Mouse (Mus musculus) hindbrain, embryonic 11.5 days (tissue): ENCODE results near the gene Grin2c. TPM values are rescaled to one million over a fixed set of nuclear protein-coding genes. Genes with fewer than 3 reads are reported as not detected.

Experiments used
- ATAC-seq: fragments of 200-750 bp; cut with Nextera tagmentation; 2 replicates; pipeline ENCODE4 v1.8.0; 2017; ENCODE audit warnings: mild to moderate bottlenecking, moderate TSS enrichment, moderate library complexity; ENCODE audit not compliant: low FRiP score
- DNase-seq: peaks from one replicate; pipeline ENCODE4 v3.0.0-alpha.2; 2015; ENCODE audit warnings: low spot score
- H3K27ac ChIP-seq: fragments of 300-500 bp; sonication (generic); 2 replicates; pipeline ENCODE4 v1.5.1; 2014; ENCODE audit warnings: mild to moderate bottlenecking, low read depth, low read length
- H3K27me3 ChIP-seq: fragments of 300-500 bp; sonication (generic); 2 replicates; pipeline ENCODE4 v1.6.1; 2014; ENCODE audit warnings: mild to moderate bottlenecking, low read length, moderate library complexity, mixed read lengths; ENCODE audit not compliant: control insufficient read depth, insufficient read depth
- H3K36me3 ChIP-seq: fragments of 300-500 bp; sonication (generic); 2 replicates; pipeline ENCODE4 v1.6.1; 2014; ENCODE audit warnings: mild to moderate bottlenecking, low read length, moderate library complexity, mixed read lengths; ENCODE audit not compliant: control insufficient read depth, insufficient read depth
- H3K4me1 ChIP-seq: fragments of 300-500 bp; sonication (generic); replicated peaks from 2 replicates; pipeline ENCODE4 v1.6.1; 2014; ENCODE audit warnings: low read length, mixed read lengths; ENCODE audit not compliant: control insufficient read depth, insufficient read depth
- H3K4me2 ChIP-seq: fragments of 300-500 bp; sonication (generic); replicated peaks from 2 replicates; pipeline ENCODE4 v1.6.1; 2014; ENCODE audit warnings: mild to moderate bottlenecking, low read depth, low read length
- H3K4me3 ChIP-seq: fragments of 300-500 bp; sonication (generic); 2 replicates; pipeline ENCODE4 v1.5.1; 2014; ENCODE audit warnings: low read depth, low read length
- H3K9ac ChIP-seq: fragments of 300-500 bp; sonication (generic); 2 replicates; pipeline ENCODE4 v1.6.1; 2014; ENCODE audit warnings: low read depth, low read length
- H3K9me3 ChIP-seq: fragments of 300-500 bp; sonication (generic); 2 replicates; pipeline ENCODE4 v1.6.1; 2016; ENCODE audit warnings: low read length; ENCODE audit not compliant: control insufficient read depth
- WGBS: fragments of 180-500 bp; shearing (Covaris S2); extraction: QIAGEN DNeasy Blood & Tissue Kit; methylation state at CpG from one replicate; pipeline ENCODE4 v1.1.7; 2014; 5-methylcytosine and 5-hydroxymethylcytosine counted together
- polyA plus RNA-seq: library from polyadenylated mRNA; unstranded; fragments of >200 nt; fragmentation: Nextera tagmentation; extraction: Ambion mirVana; gene quantifications from 2 replicates; pipeline ENCODE4 v1.2.1, GENCODE M21; 2014

Grin2c gene
- polyA plus RNA-seq, 1 experiment from 2014 or later, result 0.43 TPM

GRCm38 (mm10) chr11:115226811-115227491 is 40.1 kb downstream of the Grin2c start:
- ATAC-seq, result no peak; the same call in 1 of the 2 replicates
- Histone ChIP-seq H3K4me2 (no peak overlapping the region), H3K9me3 (no peaks in the 10 kb centered on the region), H3K27me3 (no peaks in the 10 kb centered on the region), H3K4me3 (no peak overlapping the region), H3K27ac (peak overlapping the region; percentile 7; the same call in 1 of the 2 replicates), H3K9ac (no peak overlapping the region), H3K36me3 (no peaks in the 10 kb centered on the region), H3K4me1 (peaks cover 26% of the 10 kb centered on the region)
- DNase-seq, result no peak
- 51% methylated on average over 14 of the region's 14 CpGs for WGBS

GRCm38 (mm10) chr11:115225301-115225700 is 41.7 kb downstream of the Grin2c start:
- no peak for DNase-seq
- Histone ChIP-seq H3K4me2 (no peak overlapping the region), H3K27me3 (no peaks in the 10 kb centered on the region), H3K9me3 (no peaks in the 10 kb centered on the region), H3K27ac (no peak overlapping the region), H3K4me3 (no peak overlapping the region), H3K4me1 (peaks cover 20% of the 10 kb centered on the region), H3K36me3 (no peaks in the 10 kb centered on the region), H3K9ac (no peak overlapping the region)
- no peak for ATAC-seq
- 61% methylated on average over 6 of the region's 6 CpGs for WGBS

GRCm38 (mm10) chr11:115224889-115225288 is 42.2 kb downstream of the Grin2c start:
- 41% methylated on average over 8 of the region's 8 CpGs for WGBS
- H3K4me1 ChIP-seq, result peaks cover 20% of the 10 kb centered on the region
- H3K4me3 ChIP-seq, result no peak overlapping the region
- DNase-seq (peak; percentile 87), ATAC-seq (no peak)
- H3K4me2 ChIP-seq, result no peak overlapping the region
- no peak overlapping the region for H3K27ac ChIP-seq
- no peaks in the 10 kb centered on the region for H3K27me3 ChIP-seq
- H3K36me3 ChIP-seq, result no peaks in the 10 kb centered on the region
- H3K9me3 ChIP-seq, result no peaks in the 10 kb centered on the region
- no peak overlapping the region for H3K9ac ChIP-seq

- no peak for DNase-seq
- no peaks in the 10 kb centered on the region for H3K27me3 ChIP-seq
- no peak for ATAC-seq
- peaks cover 20% of the 10 kb centered on the region for H3K4me1 ChIP-seq
- no peaks in the 10 kb centered on the region for H3K9me3 ChIP-seq
- H3K9ac ChIP-seq, result no peak overlapping the region
- 70% methylated on average over 6 of the region's 6 CpGs for WGBS
- H3K4me3 ChIP-seq, result no peak overlapping the region
- no peak overlapping the region for H3K4me2 ChIP-seq
- H3K36me3 ChIP-seq, result no peaks in the 10 kb centered on the region
- H3K27ac ChIP-seq, result no peak overlapping the region
These were observed 43.2 kb downstream of the Grin2c start for GRCm38 (mm10) chr11:115223877-115224276.

- no peak overlapping the region for H3K27ac ChIP-seq
- no peaks in the 10 kb centered on the region for H3K36me3 ChIP-seq
- DNase-seq (no peak), ATAC-seq (no peak)
- no peak overlapping the region for H3K4me3 ChIP-seq
- H3K4me2 ChIP-seq, result no peak overlapping the region
- no peak overlapping the region for H3K9ac ChIP-seq
- peaks cover 20% of the 10 kb centered on the region for H3K4me1 ChIP-seq
- WGBS, result 65% methylated on average over 11 of the region's 11 CpGs
- H3K9me3 ChIP-seq, result no peaks in the 10 kb centered on the region
- H3K27me3 ChIP-seq, result no peaks in the 10 kb centered on the region
These were observed 43.6 kb downstream of the Grin2c start for GRCm38 (mm10) chr11:115223451-115223850.

- H3K4me2 ChIP-seq, result no peak overlapping the region
- H3K4me3 ChIP-seq, result no peak overlapping the region
- 49% methylated on average over 5 of the region's 5 CpGs for WGBS
- no peak overlapping the region; the same call in 1 of the 2 replicates for H3K9ac ChIP-seq
- H3K9me3 ChIP-seq, result no peaks in the 10 kb centered on the region
- H3K27ac ChIP-seq, result no peak overlapping the region
- H3K4me1 ChIP-seq, result peaks cover 15% of the 10 kb centered on the region
- H3K27me3 ChIP-seq, result no peaks in the 10 kb centered on the region
- no peak for DNase-seq
- ATAC-seq, result no peak
- H3K36me3 ChIP-seq, result no peaks in the 10 kb centered on the region
These were observed 44.5 kb downstream of the Grin2c start for GRCm38 (mm10) chr11:115222570-115222969.

GRCm38 (mm10) chr11:115222077-115222476 is 45.0 kb downstream of the Grin2c start:
- no peak overlapping the region for H3K9ac ChIP-seq
- no peaks in the 10 kb centered on the region for H3K27me3 ChIP-seq
- ATAC-seq (no peak), DNase-seq (no peak)
- no peak overlapping the region for H3K4me3 ChIP-seq
- H3K9me3 ChIP-seq, result no peaks in the 10 kb centered on the region
- H3K36me3 ChIP-seq, result no peaks in the 10 kb centered on the region
- H3K27ac ChIP-seq, result no peak overlapping the region
- peaks cover 10% of the 10 kb centered on the region for H3K4me1 ChIP-seq
- H3K4me2 ChIP-seq, result no peak overlapping the region
- 72% methylated on average over 12 of the region's 12 CpGs for WGBS

GRCm38 (mm10) chr11:115219685-115220084 is 47.4 kb downstream of the Grin2c start:
- Histone ChIP-seq H3K4me1 (no peaks in the 10 kb centered on the region), H3K27ac (no peak overlapping the region), H3K9me3 (no peaks in the 10 kb centered on the region), H3K36me3 (no peaks in the 10 kb centered on the region), H3K4me3 (no peak overlapping the region), H3K4me2 (no peak overlapping the region), H3K9ac (no peak overlapping the region), H3K27me3 (no peaks in the 10 kb centered on the region)
- DNase-seq (no peak), ATAC-seq (no peak)
- 90% methylated on average over 10 of the region's 10 CpGs for WGBS

GRCm38 (mm10) chr11:115219263-115219662 is 47.8 kb downstream of the Grin2c start:
- Histone ChIP-seq H3K27me3 (no peaks in the 10 kb centered on the region), H3K4me2 (no peak overlapping the region), H3K9ac (no peak overlapping the region), H3K4me3 (no peak overlapping the region), H3K27ac (no peak overlapping the region), H3K4me1 (no peaks in the 10 kb centered on the region), H3K9me3 (no peaks in the 10 kb centered on the region), H3K36me3 (no peaks in the 10 kb centered on the region)
- 80% methylated on average over 9 of the region's 9 CpGs for WGBS
- ATAC-seq (no peak), DNase-seq (no peak)
